Mouse (Mus musculus) forelimb bud, embryonic 11.5 days (tissue): Measurements from ENCODE around the gene Adipoq.
"Not testable (repeated sequence)": the region's sequence is repeated elsewhere in the genome, so short reads cannot be mapped to it uniquely, and the experiment has no call there.

Experiments used
- DNase-seq: peaks from one replicate; pipeline ENCODE4 v3.0.0-alpha.2; 2012; ENCODE audit warnings: low read depth, low spot score

Adipoq gene

GRCm38 (mm10) chr16:23146280-23146679 lies at the start of gene Adipoq:
Gene Adipoq, plus strand, starts transcription at chr16:23146536.
- DNase-seq, result no peak

GRCm38 (mm10) chr16:23096886-23097285 lies 49.5 kb upstream of the Adipoq start:
- DNase-seq, result not testable (repeated sequence)

GRCm38 (mm10) chr16:23097290-23098104 lies 48.8 kb upstream of the Adipoq start:
- not testable (repeated sequence) for DNase-seq

- DNase-seq, result not testable (repeated sequence)
These were observed 48.3 kb upstream of the Adipoq start for GRCm38 (mm10) chr16:23098105-23098452.

- DNase-seq, result no peak
These were observed 46.7 kb upstream of the Adipoq start for GRCm38 (mm10) chr16:23099632-23100031.

GRCm38 (mm10) chr16:23100099-23100575 lies 46.2 kb upstream of the Adipoq start:
- DNase-seq, result peak; percentile 51

GRCm38 (mm10) chr16:23100613-23101012 lies 45.7 kb upstream of the Adipoq start:
- DNase-seq, result no peak

GRCm38 (mm10) chr16:23102340-23103037 lies 43.8 kb upstream of the Adipoq start:
- DNase-seq, result no peak

- DNase-seq, result no peak
These were observed 43.1 kb upstream of the Adipoq start for GRCm38 (mm10) chr16:23103038-23103745.

- DNase-seq, result no peak
These were observed 42.5 kb upstream of the Adipoq start for GRCm38 (mm10) chr16:23103841-23104240.

- DNase-seq, result no peak
These were observed 40.2 kb upstream of the Adipoq start for GRCm38 (mm10) chr16:23106121-23106520.

GRCm38 (mm10) chr16:23107231-23107942 lies 38.9 kb upstream of the Adipoq start, which contains the start of gene Eif4a2:
Gene Eif4a2, plus strand, starts transcription at chr16:23107444.
- peak; percentile 94 for DNase-seq

GRCm38 (mm10) chr16:23107946-23108759 lies 38.2 kb upstream of the Adipoq start:
- peak; percentile 80 for DNase-seq

- DNase-seq, result no peak
These were observed 37.4 kb upstream of the Adipoq start for GRCm38 (mm10) chr16:23108943-23109342.

GRCm38 (mm10) chr16:23109350-23110280 lies 36.7 kb upstream of the Adipoq start:
- DNase-seq, result no peak

GRCm38 (mm10) chr16:23112348-23112747 lies 34.0 kb upstream of the Adipoq start:
- DNase-seq, result no peak

- no peak for DNase-seq
These were observed 33.4 kb upstream of the Adipoq start for GRCm38 (mm10) chr16:23112861-23113435.

GRCm38 (mm10) chr16:23113903-23114302 lies 32.4 kb upstream of the Adipoq start:
- DNase-seq, result no peak
